Mouse (Mus musculus) ES-Bruce4 (cell line): Measurements from ENCODE around the gene Rtn4r. TPM values are rescaled to one million over a fixed set of nuclear protein-coding genes. Genes with fewer than 3 reads are reported as not detected.

ENCODE experiments used
- H3K27ac ChIP-seq: 2 replicates; pipeline ENCODE4 v1.5.1; 2012; ENCODE audit warnings: low read length, inconsistent platforms; ENCODE audit not compliant: insufficient read depth
- H3K27me3 ChIP-seq: 2 replicates; pipeline ENCODE4 v1.6.1; 2012; ENCODE audit warnings: mild to moderate bottlenecking, low read length, inconsistent platforms; ENCODE audit not compliant: control insufficient read depth, poor library complexity, insufficient read depth, severe bottlenecking
- H3K36me3 ChIP-seq: 2 replicates; pipeline ENCODE4 v1.6.1; 2012; ENCODE audit warnings: inconsistent platforms, mild to moderate bottlenecking, low read length, moderate library complexity; ENCODE audit not compliant: control insufficient read depth, poor library complexity, insufficient read depth, severe bottlenecking
- H3K4me1 ChIP-seq: one replicate; pipeline ENCODE4 v1.8.1; 2011; ENCODE audit warnings: low read length; ENCODE audit not compliant: control insufficient read depth, insufficient read depth
- H3K4me3 ChIP-seq: 2 replicates; pipeline ENCODE4 v1.5.1; 2011; ENCODE audit warnings: low read depth, mild to moderate bottlenecking, low read length
- H3K9ac ChIP-seq: 2 replicates; pipeline ENCODE4 v1.6.1; 2012; ENCODE audit warnings: low read depth, mild to moderate bottlenecking, inconsistent platforms; ENCODE audit not compliant: poor library complexity, severe bottlenecking
- H3K9me3 ChIP-seq: replicated peaks from 2 replicates; pipeline ENCODE4 v1.6.1; 2012; ENCODE audit warnings: mild to moderate bottlenecking, low read length, inconsistent platforms; ENCODE audit not compliant: control insufficient read depth, poor library complexity, insufficient read depth, severe bottlenecking
- CTCF ChIP-seq: IDR thresholded peaks from one replicate; pipeline ENCODE4 v1.8.1; 2011; ENCODE audit warnings: low read depth, low read length
- EP300 ChIP-seq: IDR thresholded peaks from 2 replicates; pipeline ENCODE4 v1.6.1; 2011; ENCODE audit warnings: low read depth, low read length; ENCODE audit not compliant: insufficient read depth
- POLR2A ChIP-seq: IDR thresholded peaks from one replicate; pipeline ENCODE4 v1.8.1; 2011; ENCODE audit warnings: low read length; ENCODE audit not compliant: insufficient read depth
- polyA plus RNA-seq: library from polyadenylated mRNA; stranded (reverse); fragments of >200 nt; gene quantifications from 2 replicates; pipeline ENCODE4 v1.2.4, GENCODE M21; 2011; ENCODE audit warnings: low read depth; ENCODE audit not compliant: missing spikeins, insufficient read depth, insufficient read length

Rtn4r gene
- polyA plus RNA-seq, 1 experiment = 2.2 TPM

- Histone ChIP-seq H3K27me3 (no peaks in the 10 kb centered on the region), H3K4me1 (no peaks in the 10 kb centered on the region), H3K9ac (no peak overlapping the region), H3K27ac (no peak overlapping the region), H3K36me3 (no peaks in the 10 kb centered on the region), H3K9me3 (no peaks in the 10 kb centered on the region), H3K4me3 (no peak overlapping the region)
- TF ChIP-seq POLR2A (no peak), EP300 (no peak), CTCF (no peak)
Observed at GRCm38 (mm10) chr16:18197881-18198280, 70.4 kb downstream of the Rtn4r start.

- H3K9ac ChIP-seq = no peak overlapping the region
- H3K36me3 ChIP-seq = no peaks in the 10 kb centered on the region
- no peak overlapping the region for H3K4me3 ChIP-seq
- H3K27ac ChIP-seq = no peak overlapping the region
- H3K4me1 ChIP-seq = no peaks in the 10 kb centered on the region
- TF ChIP-seq CTCF (no peak), EP300 (no peak), POLR2A (no peak)
- H3K9me3 ChIP-seq = no peaks in the 10 kb centered on the region
- H3K27me3 ChIP-seq = no peaks in the 10 kb centered on the region
Observed at GRCm38 (mm10) chr16:18198365-18199098, 71.1 kb downstream of the Rtn4r start.

DNA sequence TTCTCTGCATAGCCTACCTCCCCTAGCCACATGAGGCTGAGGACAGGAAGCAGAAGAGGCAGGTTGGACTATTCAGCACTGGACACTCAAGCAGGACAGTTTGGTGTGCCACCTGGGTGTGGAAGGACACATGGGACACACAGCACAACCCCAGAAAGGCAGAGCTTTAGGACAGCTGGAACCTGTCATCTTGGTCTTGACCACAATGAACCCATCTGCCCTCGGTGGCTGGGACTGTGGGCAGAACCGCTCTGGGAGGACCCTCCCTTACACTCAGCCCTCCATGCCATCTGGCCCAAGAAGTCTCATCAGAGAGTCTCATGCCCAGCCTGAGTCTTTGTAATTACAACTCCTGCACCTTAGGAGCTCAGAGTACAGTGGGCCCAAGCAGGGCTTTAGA lies 72.6 kb downstream of the Rtn4r start:
- Histone ChIP-seq H3K27me3 (no peaks in the 10 kb centered on the region), H3K36me3 (no peaks in the 10 kb centered on the region), H3K4me3 (no peak overlapping the region), H3K9ac (no peak overlapping the region), H3K4me1 (no peaks in the 10 kb centered on the region), H3K9me3 (no peaks in the 10 kb centered on the region), H3K27ac (no peak overlapping the region)
- TF ChIP-seq POLR2A (no peak), CTCF (no peak), EP300 (no peak)

GRCm38 (mm10) chr16:18201620-18202019 lies 74.2 kb downstream of the Rtn4r start:
- Histone ChIP-seq H3K27ac (no peak overlapping the region), H3K4me1 (no peaks in the 10 kb centered on the region), H3K27me3 (no peaks in the 10 kb centered on the region), H3K9me3 (no peaks in the 10 kb centered on the region), H3K4me3 (no peak overlapping the region), H3K9ac (no peak overlapping the region), H3K36me3 (no peaks in the 10 kb centered on the region)
- TF ChIP-seq POLR2A = no peak
- no peak for TF ChIP-seq CTCF
- TF ChIP-seq EP300 = no peak

Other genes starting within 250 kb of the Rtn4r start
- gene Gm20518, start 236.0 kb upstream of the Rtn4r start, polyA plus RNA-seq = 0.26 TPM in 1 of 2 replicates, not detected in the other
- gene Tssk1, start 233.4 kb upstream of the Rtn4r start, polyA plus RNA-seq = not detected in 2 replicates
- gene Dgcr2, start 229.1 kb upstream of the Rtn4r start, polyA plus RNA-seq = 36.4 and 40.6 TPM in 2 replicates
- not detected in 2 replicates for gene Tssk2, start 229.0 kb upstream of the Rtn4r start, polyA plus RNA-seq
- 20.6 and 22.2 TPM in 2 replicates for gene Ess2, start 216.3 kb upstream of the Rtn4r start, polyA plus RNA-seq
- 0.52 TPM in 1 of 2 replicates, not detected in the other for gene Gsc2, start 212.6 kb upstream of the Rtn4r start, polyA plus RNA-seq
- 99.4 and 101 TPM in 2 replicates for gene Slc25a1, start 199.4 kb upstream of the Rtn4r start, polyA plus RNA-seq
- gene Vpreb2, start 147.2 kb upstream of the Rtn4r start, polyA plus RNA-seq = not detected in 2 replicates
- 30.2 and 31.0 TPM in 2 replicates for gene Dgcr6, start 74.8 kb upstream of the Rtn4r start, polyA plus RNA-seq
- gene Prodh, start 37.4 kb upstream of the Rtn4r start, polyA plus RNA-seq = 8.7 and 9.2 TPM in 2 replicates
- gene Ccdc188, start 90.2 kb downstream of the Rtn4r start, polyA plus RNA-seq = not detected in 2 replicates
- 11.7 and 12.9 TPM in 2 replicates for gene Zdhhc8, start 107.5 kb downstream of the Rtn4r start, polyA plus RNA-seq
- 46.1 and 51.7 TPM in 2 replicates for gene Trmt2a, start 121.0 kb downstream of the Rtn4r start, polyA plus RNA-seq
- 500 and 515 TPM in 2 replicates for gene Ranbp1, start 121.1 kb downstream of the Rtn4r start, polyA plus RNA-seq
- gene Gm49776, start 130.7 kb downstream of the Rtn4r start, polyA plus RNA-seq = not detected in 2 replicates
- 75.8 and 82.7 TPM in 2 replicates for gene Dgcr8, start 161.6 kb downstream of the Rtn4r start, polyA plus RNA-seq
- 19.3 and 21.3 TPM in 2 replicates for gene Tango2, start 220.5 kb downstream of the Rtn4r start, polyA plus RNA-seq
- 26.3 and 38.1 TPM in 2 replicates for gene Arvcf, start 220.5 kb downstream of the Rtn4r start, polyA plus RNA-seq